Mouse (Mus musculus) neural tube, postnatal 0 days (tissue): ENCODE results near the gene Kctd7. TPM values are rescaled to one million over a fixed set of nuclear protein-coding genes. Genes with fewer than 3 reads are reported as not detected.

Experiments used
- polyA plus RNA-seq: library from polyadenylated mRNA; unstranded; fragments of >200 nt; fragmentation: Nextera tagmentation; extraction: Ambion mirVana; gene quantifications from 2 replicates; pipeline ENCODE4 v1.2.1, GENCODE M21; 2015

The Kctd7 gene
- 11.6 and 12.9 TPM in 2 replicates for polyA plus RNA-seq

DNA sequence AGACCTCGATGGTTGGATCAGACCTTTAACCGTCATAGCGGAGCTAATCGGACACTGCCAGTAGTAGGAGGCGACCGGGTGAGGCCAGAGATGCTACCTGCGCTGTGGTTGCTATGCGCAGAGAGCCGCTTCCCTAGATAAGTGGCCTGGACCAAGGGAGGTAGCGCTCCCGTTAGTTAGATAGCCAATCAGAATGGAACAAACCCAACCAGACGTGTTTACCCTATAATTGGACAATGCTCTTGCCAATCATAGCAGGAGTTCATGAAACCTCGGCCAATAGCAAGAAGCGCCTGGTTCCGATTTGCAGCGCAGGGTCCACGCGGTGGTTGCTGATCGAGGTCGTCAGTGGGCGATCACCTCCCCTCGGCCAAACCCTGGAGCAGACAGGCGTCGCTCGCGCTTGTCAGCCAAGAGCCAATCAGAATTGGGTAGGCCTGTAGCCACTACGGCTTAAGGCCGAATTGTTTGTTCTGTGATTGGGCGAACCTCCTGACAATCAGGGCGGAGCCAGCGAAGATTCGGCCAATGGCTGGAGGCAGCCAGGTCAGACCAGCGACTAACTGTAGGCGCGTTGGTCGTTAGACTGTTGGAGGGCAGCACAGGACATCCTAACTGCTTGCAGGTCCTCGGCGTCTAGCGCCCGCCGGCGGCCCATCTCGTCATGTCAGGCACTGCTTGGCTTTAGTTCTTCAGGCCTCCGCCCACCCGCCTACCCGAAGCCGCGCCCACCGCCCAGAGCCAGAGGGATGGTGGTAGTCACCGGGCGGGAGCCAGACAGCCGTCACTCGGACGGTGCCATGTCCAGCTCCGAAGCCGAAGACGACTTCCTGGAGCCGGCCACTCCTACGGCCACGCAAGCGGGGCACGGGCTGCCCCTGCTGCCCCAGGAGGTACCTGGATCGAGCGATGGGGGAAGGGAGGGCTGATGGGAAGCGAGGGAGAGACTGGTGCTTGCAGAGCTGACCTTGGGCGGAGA lies at the start of gene Kctd7:
Gene Kctd7 (plus strand): TSS at position 528 of the 979 bp plus-strand sequence.

DNA sequence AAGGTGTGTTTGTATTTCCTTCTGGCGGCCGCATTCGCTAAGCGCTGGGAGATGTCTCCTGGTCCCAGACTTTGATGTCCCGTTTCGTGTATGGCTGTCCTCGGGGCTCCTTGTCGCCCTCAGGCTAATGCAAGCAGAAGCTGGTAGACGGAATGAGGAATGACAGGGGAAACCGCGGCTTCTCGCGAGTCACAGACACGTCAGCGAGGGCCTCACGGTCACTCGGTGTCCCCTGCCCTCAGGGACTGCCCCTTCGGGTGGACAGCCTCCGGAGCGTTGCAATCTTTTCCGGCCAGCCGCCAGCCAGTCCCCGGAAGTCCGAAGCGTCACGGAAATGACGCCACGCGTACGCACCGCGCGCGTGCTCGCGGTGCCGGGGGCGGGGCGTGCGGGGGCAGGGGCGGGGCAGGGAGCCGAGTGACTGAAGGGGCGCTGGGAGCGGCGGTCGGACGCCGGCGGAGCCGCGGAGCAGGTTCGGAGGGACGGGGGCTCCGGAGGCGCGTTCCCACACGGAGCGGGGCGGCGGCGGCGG lies 26.8 kb downstream of the Kctd7 start, which contains the start of gene Rabgef1:
Gene Rabgef1 (plus strand): TSS at position 376 of the 532 bp plus-strand sequence.

Other genes with a start within 250 kb of the Kctd7 start
- gene Zbed5, start 249.1 kb upstream of the Kctd7 start, polyA plus RNA-seq = 7.1 and 8.0 TPM in 2 replicates
- 5.8 and 6.3 TPM in 2 replicates for gene Phkg1, start 246.3 kb upstream of the Kctd7 start, polyA plus RNA-seq
- gene Nupr1l, start 236.3 kb upstream of the Kctd7 start, polyA plus RNA-seq = 4.2 and 5.0 TPM in 2 replicates
- 20.0 and 23.8 TPM in 2 replicates for gene Vkorc1l1, start 202.9 kb upstream of the Kctd7 start, polyA plus RNA-seq
- gene Gusb, start 141.8 kb upstream of the Kctd7 start, polyA plus RNA-seq = 47.7 and 48.3 TPM in 2 replicates
- gene Asl, start 115.6 kb upstream of the Kctd7 start, polyA plus RNA-seq = 41.7 and 41.8 TPM in 2 replicates
- gene Crcp, start 115.6 kb upstream of the Kctd7 start, polyA plus RNA-seq = 68.6 and 76.2 TPM in 2 replicates
- gene Tpst1, start 71.5 kb upstream of the Kctd7 start, polyA plus RNA-seq = 54.7 and 56.9 TPM in 2 replicates
- 29.6 and 32.7 TPM in 2 replicates for gene Rabgef1, start 26.9 kb downstream of the Kctd7 start, polyA plus RNA-seq
- gene Tmem248, start 72.2 kb downstream of the Kctd7 start, polyA plus RNA-seq = 31.4 and 36.8 TPM in 2 replicates
- 58.3 and 61.9 TPM in 2 replicates for gene Sbds, start 110.7 kb downstream of the Kctd7 start, polyA plus RNA-seq
- 16.7 and 18.1 TPM in 2 replicates for gene Tyw1, start 110.8 kb downstream of the Kctd7 start, polyA plus RNA-seq
- gene Caln1, start 224.6 kb downstream of the Kctd7 start, polyA plus RNA-seq = 77.0 and 81.1 TPM in 2 replicates
- gene A330070K13Rik, start 239.8 kb downstream of the Kctd7 start, polyA plus RNA-seq = 0.77 and 1.2 TPM in 2 replicates